Comparison of ENCODE assay signal across 9 mouse cellular contexts in genomic region chr8:121901498-121902236, GRCm38 (mm10). TPM values are rescaled to one million over a fixed set of nuclear protein-coding genes. Genes with fewer than 3 reads are reported as not detected.
DNase-seq lines count a peak whose midpoint lies in the region; ATAC-seq and TF ChIP-seq lines count a peak whose summit lies in the region.
"Had no signal": no experiment of that assay in that cellular context is flagged by ENCODE, and none has a peak within 500 bp of the region (broad histone marks: within the 10 kb centered on the region; RNA-seq: fewer than 3 reads in every experiment).

No protein-coding gene starts in this region.

- peak overlapping the region; percentile 62 for H3K27ac ChIP-seq in kidney, postnatal 0 days
- no peak overlapping the region for H3K27ac ChIP-seq in embryonic facial prominence, embryonic 14.5 days (replicated peaks; ENCODE audit: low read depth, low read length)
- H3K27ac ChIP-seq in limb, embryonic 11.5 days (replicated peaks; ENCODE audit: low read depth, low read length) = no peak overlapping the region; the same call in 1 of the 2 replicates

- no peaks in the 10 kb centered on the region for H3K36me3 ChIP-seq in kidney, postnatal 0 days (ENCODE audit: insufficient read depth, low read length)
- H3K36me3 ChIP-seq in embryonic facial prominence, embryonic 14.5 days (ENCODE audit: control insufficient read depth, insufficient read depth, low read length) = no peaks in the 10 kb centered on the region
- H3K36me3 ChIP-seq in limb, embryonic 11.5 days (ENCODE audit: control insufficient read depth, insufficient read depth, low read length) = no peaks in the 10 kb centered on the region; the same call in 1 of the 2 replicates

- H3K9me3 ChIP-seq in kidney, postnatal 0 days (replicated peaks; ENCODE audit: low read length) = no peaks in the 10 kb centered on the region
- H3K9me3 ChIP-seq in embryonic facial prominence, embryonic 14.5 days (ENCODE audit: control insufficient read depth, low read length) = no peaks in the 10 kb centered on the region
- H3K9me3 ChIP-seq in limb, embryonic 11.5 days (ENCODE audit: control insufficient read depth, low read length) = no peaks in the 10 kb centered on the region

- no peak overlapping the region for H3K4me3 ChIP-seq in kidney, postnatal 0 days (replicated peaks; ENCODE audit: low read depth, low read length)
- H3K4me3 ChIP-seq in embryonic facial prominence, embryonic 14.5 days (ENCODE audit: low read depth, low read length) = no peak overlapping the region
- no peak overlapping the region for H3K4me3 ChIP-seq in limb, embryonic 11.5 days (ENCODE audit: low read depth, low read length)
- H3K4me3 ChIP-seq in lung, adult 2 months (replicated peaks; ENCODE audit: extremely low read depth, low read depth, low read length) = no peak overlapping the region

- H3K27me3 ChIP-seq in kidney, postnatal 0 days (ENCODE audit: insufficient read depth, low read length) = no peaks in the 10 kb centered on the region
- no peaks in the 10 kb centered on the region for H3K27me3 ChIP-seq in embryonic facial prominence, embryonic 14.5 days (replicated peaks; ENCODE audit: control insufficient read depth, insufficient read depth, low read length)
- peaks cover 2% of the 10 kb centered on the region; the same call in 1 of the 2 replicates for H3K27me3 ChIP-seq in limb, embryonic 11.5 days (ENCODE audit: control insufficient read depth, insufficient read depth, low read length)

- TF ChIP-seq POLR2A in lung, adult 2 months (IDR thresholded peaks at IDR 0.05; ENCODE audit: borderline replicate concordance, extremely low read depth, low read depth, low read length) = no peak

- H3K4me2 ChIP-seq in kidney, postnatal 0 days (ENCODE audit: low read length) = no peak overlapping the region
- H3K4me2 ChIP-seq in embryonic facial prominence, embryonic 14.5 days (ENCODE audit: low read depth, low read length) = no peak overlapping the region
- H3K4me2 ChIP-seq in limb, embryonic 11.5 days (ENCODE audit: low read depth, severe bottlenecking) = no peak overlapping the region

- TF ChIP-seq CTCF in kidney, postnatal 0 days (IDR thresholded peaks at IDR 0.05; ENCODE audit: low read depth) = no peak
- TF ChIP-seq CTCF in lung, adult 2 months (IDR thresholded peaks at IDR 0.05; ENCODE audit: insufficient read depth, low read length) = no peak

- peak; percentile 63 for DNase-seq in kidney, postnatal 0 days (ENCODE audit: low spot score)
- no peak for DNase-seq in kidney, postnatal 10 days
- DNase-seq in NIH3T3 (ENCODE audit: low read depth) = peak; percentile 87
- peak; percentile 78 for DNase-seq in embryonic facial prominence, embryonic 14.5 days (ENCODE audit: low spot score)
- DNase-seq in limb, embryonic 11.5 days (ENCODE audit: low spot score) = peak; percentile 38
- DNase-seq in lung, adult 2 months = no peak

- WGBS in kidney, postnatal 0 days = 25% methylated on average over 8 of the region's 8 CpGs
- 35% methylated on average over 8 of the region's 8 CpGs for WGBS in embryonic facial prominence, embryonic 14.5 days
- WGBS in limb, embryonic 11.5 days = 43% methylated on average over 8 of the region's 8 CpGs
- 65% methylated on average over 8 of the region's 8 CpGs for WGBS in lung, adult 2 months

- H3K4me1 ChIP-seq in kidney, postnatal 0 days (replicated peaks; ENCODE audit: insufficient read depth, low read length) = peaks cover 45% of the 10 kb centered on the region
- H3K4me1 ChIP-seq in embryonic facial prominence, embryonic 14.5 days (ENCODE audit: control insufficient read depth, insufficient read depth, low read length) = peaks cover 21% of the 10 kb centered on the region
- peaks cover 29% of the 10 kb centered on the region for H3K4me1 ChIP-seq in limb, embryonic 11.5 days (ENCODE audit: control insufficient read depth, insufficient read depth, low read length)
- peaks cover 3% of the 10 kb centered on the region; the same call in 1 of the 2 replicates for H3K4me1 ChIP-seq in lung, adult 2 months (ENCODE audit: control insufficient read depth, insufficient read depth, low read length)

- 0 out of 2 replicates have a peak, but pooled peaks have one; percentile 22 for ATAC-seq in kidney, postnatal 0 days (replicated peaks; ENCODE audit: low FRiP score, low read depth)
- peak; percentile 35; the same call in 1 of the 2 replicates for ATAC-seq in embryonic facial prominence, embryonic 14.5 days (ENCODE audit: low read depth)
- 0 out of 2 replicates have a peak, but pooled peaks have one; percentile 27 for ATAC-seq in limb, embryonic 11.5 days (ENCODE audit: insufficient number of reproducible peaks, low FRiP score, low TSS enrichment, low read depth)
- ATAC-seq in activated CD4-positive, CD25-positive, alpha-beta regulatory T cell, adult 4 months = no peak
- ATAC-seq in megakaryocyte progenitor cell, adult 5-6 weeks (replicated peaks; ENCODE audit: poor library complexity) = no peak

- H3K9ac ChIP-seq in kidney, postnatal 0 days (ENCODE audit: low read depth, low read length) = no peak overlapping the region
- H3K9ac ChIP-seq in embryonic facial prominence, embryonic 14.5 days (ENCODE audit: low read depth, low read length) = no peak overlapping the region
- no peak overlapping the region for H3K9ac ChIP-seq in limb, embryonic 11.5 days (ENCODE audit: low read length)

RNA-seq across cellular contexts. Expression of gene Slc7a5, which starts 5.8 kb away (rescaled TPM):
- polyA plus RNA-seq in kidney, postnatal 0 days (2015; fragmentation: Nextera tagmentation; extraction: Ambion mirVana) = 9.2 and 10.2 TPM in 2 replicates
- polyA plus RNA-seq in embryonic facial prominence, embryonic 14.5 days (2014; fragmentation: Nextera tagmentation; extraction: Ambion mirVana) = 28.8 and 29.6 TPM in 2 replicates
- 15.2 and 17.0 TPM in 2 replicates for polyA plus RNA-seq in limb, embryonic 11.5 days (2014; fragmentation: Nextera tagmentation; extraction: Ambion mirVana)
- polyA plus RNA-seq in activated CD4-positive, CD25-positive, alpha-beta regulatory T cell, adult 4 months (2017; shearing (Covaris generic)) = 1 to 10 TPM; 4.7 to 6.6 TPM
- 46.4 and 57.5 TPM in 2 replicates for total RNA-seq in megakaryocyte progenitor cell, adult 5-6 weeks (2015)
- total RNA-seq in megakaryocyte progenitor cell, adult 5-6 weeks (2017) = 25.8 and 31.7 TPM in 2 replicates
- 11.4 and 12.1 TPM in 2 replicates for polyA plus RNA-seq in lung, adult 2 months (2012; rRNA removed)

RNA-seq across cellular contexts. Expression of gene Car5a, which starts 43.0 kb away (rescaled TPM):
- polyA plus RNA-seq in kidney, postnatal 0 days (2015; fragmentation: Nextera tagmentation; extraction: Ambion mirVana) = 0.12 and 0.23 TPM in 2 replicates
- polyA plus RNA-seq in embryonic facial prominence, embryonic 14.5 days (2014; fragmentation: Nextera tagmentation; extraction: Ambion mirVana) = not detected in 2 replicates
- polyA plus RNA-seq in limb, embryonic 11.5 days (2014; fragmentation: Nextera tagmentation; extraction: Ambion mirVana) = not detected in 2 replicates
- polyA plus RNA-seq in activated CD4-positive, CD25-positive, alpha-beta regulatory T cell, adult 4 months (2017; shearing (Covaris generic)) = under 1 TPM in 1 of 2 experiments, not detected in 1; 0.40 TPM
- total RNA-seq in megakaryocyte progenitor cell, adult 5-6 weeks (2015) = not detected in 2 replicates
- not detected in 2 replicates for total RNA-seq in megakaryocyte progenitor cell, adult 5-6 weeks (2017)
- 0.18 and 0.26 TPM in 2 replicates for polyA plus RNA-seq in lung, adult 2 months (2012; rRNA removed)
- polyA plus RNA-seq: lung, embryonic 16.5 days had no signal

RNA-seq across cellular contexts. Expression of gene Banp, which starts 47.9 kb away (rescaled TPM):
- polyA plus RNA-seq in kidney, postnatal 0 days (2015; fragmentation: Nextera tagmentation; extraction: Ambion mirVana) = 23.1 and 24.6 TPM in 2 replicates
- 32.1 and 34.9 TPM in 2 replicates for polyA plus RNA-seq in embryonic facial prominence, embryonic 14.5 days (2014; fragmentation: Nextera tagmentation; extraction: Ambion mirVana)
- 57.9 and 58.1 TPM in 2 replicates for polyA plus RNA-seq in limb, embryonic 11.5 days (2014; fragmentation: Nextera tagmentation; extraction: Ambion mirVana)
- polyA plus RNA-seq in activated CD4-positive, CD25-positive, alpha-beta regulatory T cell, adult 4 months (2017; shearing (Covaris generic)) = 10 to 100 TPM; 24.3 to 30.2 TPM
- total RNA-seq in megakaryocyte progenitor cell, adult 5-6 weeks (2015) = 7.5 and 9.0 TPM in 2 replicates
- total RNA-seq in megakaryocyte progenitor cell, adult 5-6 weeks (2017) = 21.8 and 41.2 TPM in 2 replicates
- 55.2 and 57.8 TPM in 2 replicates for polyA plus RNA-seq in lung, adult 2 months (2012; rRNA removed)

Comparison
In these comparisons a context has a peak if more than half of its experiments do, and no peak if none do; other contexts are left out.
1. DNase-seq: peak in kidney, postnatal 0 days (single experiment), NIH3T3 (single experiment), embryonic facial prominence, embryonic 14.5 days (single experiment) and limb, embryonic 11.5 days (single experiment); none in kidney, postnatal 10 days (single experiment) and lung, adult 2 months (single experiment).
2. ATAC-seq: peak in kidney, postnatal 0 days (single experiment), embryonic facial prominence, embryonic 14.5 days (single experiment) and limb, embryonic 11.5 days (single experiment); none in activated CD4-positive, CD25-positive, alpha-beta regulatory T cell, adult 4 months (single experiment) and megakaryocyte progenitor cell, adult 5-6 weeks (single experiment).